Mouse (Mus musculus) ES-E14 (cell line): ENCODE results near the gene Ifit3b. TPM values are rescaled to one million over a fixed set of nuclear protein-coding genes. Genes with fewer than 3 reads are reported as not detected.
"Not testable (repeated sequence)": the region's sequence is repeated elsewhere in the genome, so short reads cannot be mapped to it uniquely, and the experiment has no call there.

Source experiments
- DNase-seq: peaks from one replicate; pipeline ENCODE4 v3.0.0-alpha.2; 2013; ENCODE audit warnings: low read depth, low spot score
- H3K27ac ChIP-seq: 2 replicates; pipeline ENCODE4 v1.5.1; 2012; ENCODE audit warnings: low read depth, mild to moderate bottlenecking, low read length, moderate library complexity, mixed read lengths; ENCODE audit not compliant: poor library complexity, insufficient read depth, severe bottlenecking
- H3K36me3 ChIP-seq: 2 replicates; pipeline ENCODE4 v1.6.1; 2012; ENCODE audit warnings: mild to moderate bottlenecking, low read length, moderate library complexity, mixed read lengths; ENCODE audit not compliant: control insufficient read depth, poor library complexity, insufficient read depth, severe bottlenecking
- H3K4me1 ChIP-seq, 2 experiments: fragments of 150-350 bp in 1 of 2; sonication (generic) in 1 of 2; 2 replicates each; pipeline ENCODE4 v1.6.1; 2012; ENCODE audit warnings: low read length in 2 of 2, mild to moderate bottlenecking in 1 of 2, mixed read lengths in 1 of 2; ENCODE audit not compliant: control insufficient read depth in 2 of 2, insufficient read depth in 2 of 2, poor library complexity in 1 of 2
- H3K4me3 ChIP-seq, 2 experiments: fragments of 150-350 bp in 1 of 2; sonication (generic) in 1 of 2; 2 replicates each; pipeline ENCODE4 v1.5.1; 2012; ENCODE audit warnings: low read length in 2 of 2, low read depth in 1 of 2, mild to moderate bottlenecking in 1 of 2, mixed read lengths in 1 of 2; ENCODE audit not compliant: insufficient read depth in 1 of 2, poor library complexity in 1 of 2, severe bottlenecking in 1 of 2
- H3K9ac ChIP-seq: 2 replicates; pipeline ENCODE4 v1.6.1; 2012; ENCODE audit warnings: low read depth, mild to moderate bottlenecking, low read length, mixed read lengths; ENCODE audit not compliant: poor library complexity, insufficient read depth, severe bottlenecking
- H3K9me3 ChIP-seq: fragments of 150-350 bp; sonication (generic); 2 replicates; pipeline ENCODE4 v1.6.1; 2012; ENCODE audit warnings: low read depth, mild to moderate bottlenecking, low read length; ENCODE audit not compliant: control insufficient read depth, insufficient read depth
- CHD2 ChIP-seq: IDR thresholded peaks from 2 replicates; pipeline ENCODE4 v1.6.1; 2014; ENCODE audit warnings: mild to moderate bottlenecking, low read depth, low read length, inconsistent platforms
- HCFC1 ChIP-seq: IDR thresholded peaks from 2 replicates; pipeline ENCODE4 v1.6.1; 2012; ENCODE audit warnings: low read length, inconsistent platforms, borderline replicate concordance; ENCODE audit not compliant: insufficient read depth
- MAFK ChIP-seq: IDR thresholded peaks from 2 replicates; pipeline ENCODE4 v1.6.1; 2014; ENCODE audit warnings: mild to moderate bottlenecking, low read depth, low read length, inconsistent platforms; ENCODE audit not compliant: insufficient read depth
- ZC3H11A ChIP-seq: IDR thresholded peaks from 2 replicates; pipeline ENCODE4 v1.6.1; 2012; ENCODE audit warnings: low read depth, mild to moderate bottlenecking, inconsistent platforms, low read length, borderline replicate concordance
- ZNF384 ChIP-seq: IDR thresholded peaks from 2 replicates; pipeline ENCODE4 v1.6.1; 2012; ENCODE audit warnings: low read depth, low read length, inconsistent platforms
- in situ Hi-C, 2 experiments: fragments of 600-800 bp; cut with MboI; formaldehyde crosslinking; loops; one replicate each; pipeline ENCODE4 v1.15.1; 2025; ENCODE audit warnings: low sequenced_read_pairs in 2 of 2, inconsistent platforms in 1 of 2; ENCODE audit not compliant: unreplicated experiment in 2 of 2
- total RNA-seq: library from RNA; depleted of rRNA; stranded (reverse); fragments of 300-350 nt; gene quantifications from 2 replicates; pipeline ENCODE4 v1.2.3, GENCODE M21; 2012

The Ifit3b gene
- total RNA-seq, 1 experiment = not detected

DNA sequence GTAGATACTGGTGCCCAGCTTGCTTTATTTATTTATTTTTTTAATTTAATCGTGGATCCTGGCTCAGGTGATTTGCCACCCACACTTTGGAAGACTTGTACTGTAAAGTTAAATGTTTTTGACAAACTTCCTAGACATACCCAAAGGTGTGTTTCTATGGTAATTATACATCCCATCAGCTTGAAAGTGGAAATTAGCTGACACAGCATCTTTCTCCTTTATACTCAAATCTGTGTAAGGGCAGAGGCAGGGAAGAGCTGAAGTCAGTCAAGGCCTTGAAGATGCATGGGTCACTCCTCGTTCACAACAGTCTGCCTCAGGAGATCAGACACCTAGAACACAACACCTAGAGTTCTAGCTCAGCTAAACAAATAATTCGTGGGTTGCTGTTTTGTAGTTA lies 2.3 kb downstream of the Ifit3b start:
- H3K9me3 ChIP-seq, H3K9ac ChIP-seq, H3K4me1 ChIP-seq, H3K36me3 ChIP-seq, H3K4me3 ChIP-seq, H3K27ac ChIP-seq, DNase-seq, in situ Hi-C loops: not testable (repeated sequence)
- TF ChIP-seq MAFK = peak; percentile 82

- H3K9me3 ChIP-seq, in situ Hi-C loops, H3K4me3 ChIP-seq, H3K9ac ChIP-seq, H3K36me3 ChIP-seq, DNase-seq, H3K27ac ChIP-seq, H3K4me1 ChIP-seq: not testable (repeated sequence)
Observed at GRCm38 (mm10) chr19:34612243-34613001, 4.7 kb downstream of the Ifit3b start.

- no peaks in the 10 kb centered on the region for H3K36me3 ChIP-seq
- in situ Hi-C loops = no loop called here
- H3K9ac ChIP-seq = no peak overlapping the region
Observed at GRCm38 (mm10) chr19:34620871-34621270, 13.1 kb downstream of the Ifit3b start.

DNA sequence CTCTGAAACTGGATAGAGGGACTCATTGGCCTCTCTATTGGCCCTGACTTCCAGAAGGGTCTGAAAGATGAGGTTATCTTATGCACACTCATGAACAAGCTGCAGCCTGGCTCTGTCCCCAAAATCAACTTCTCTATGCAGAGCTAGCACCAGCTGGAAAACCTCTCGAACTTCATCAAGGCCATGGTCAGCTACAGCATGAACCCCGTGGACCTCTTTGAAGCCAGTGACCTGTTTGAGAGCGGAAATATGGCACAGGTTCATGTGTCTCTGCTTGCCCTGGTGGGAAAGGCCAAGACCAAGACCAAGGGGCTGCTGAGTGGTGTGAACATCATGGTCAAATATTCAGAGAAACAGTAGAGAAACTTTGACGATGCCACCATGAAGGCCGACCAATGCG lies 16.0 kb downstream of the Ifit3b start:
- in situ Hi-C loops = no loop called here
- H3K27ac ChIP-seq = no peak overlapping the region
- no peak overlapping the region for H3K4me3 ChIP-seq
- no peak for DNase-seq
- H3K9me3 ChIP-seq = no peaks in the 10 kb centered on the region
- H3K9ac ChIP-seq = no peak overlapping the region
- TF ChIP-seq CHD2 (no peak), MAFK (no peak), ZC3H11A (no peak), ZNF384 (no peak), HCFC1 (no peak)
- H3K4me1 ChIP-seq = no peaks in the 10 kb centered on the region
- no peaks in the 10 kb centered on the region for H3K36me3 ChIP-seq

More at GRCm38 (mm10) chr19:34620871-34621270, 13.1 kb downstream of the Ifit3b start:
- TF ChIP-seq MAFK (peak; percentile 55), ZC3H11A (no peak), CHD2 (no peak)
- Histone ChIP-seq H3K4me1 (no peaks in the 10 kb centered on the region), H3K4me3 (no peak overlapping the region), H3K9me3 (no peaks in the 10 kb centered on the region), H3K27ac (no peak overlapping the region)
- no peak for DNase-seq

DNA sequence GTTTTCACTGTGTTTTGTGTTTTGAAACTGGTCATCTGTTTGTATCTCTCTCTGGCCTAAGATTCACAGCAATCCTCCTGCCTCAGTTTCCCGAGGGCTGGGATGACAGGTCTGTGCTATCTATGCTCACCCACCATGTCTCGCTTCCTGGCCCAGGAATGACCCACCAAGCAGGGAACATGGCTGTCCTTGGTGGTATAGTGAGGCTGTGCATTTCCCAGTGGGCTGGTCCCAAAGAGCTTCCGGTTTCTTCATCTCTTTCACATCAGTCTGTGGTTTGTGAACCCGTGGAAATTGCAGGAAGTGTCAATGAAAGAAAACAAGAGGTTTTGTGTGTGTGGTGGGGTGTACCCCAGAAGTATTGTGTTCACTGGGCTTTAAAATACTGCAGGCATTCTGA lies 16.9 kb downstream of the Ifit3b start:
- no peak for DNase-seq
- H3K27ac ChIP-seq = no peak overlapping the region
- in situ Hi-C loops = no loop called here
- TF ChIP-seq HCFC1 = no peak
- no peak for TF ChIP-seq CHD2
- no peak for TF ChIP-seq MAFK
- TF ChIP-seq ZNF384 = no peak
- no peaks in the 10 kb centered on the region for H3K9me3 ChIP-seq
- no peak overlapping the region for H3K4me3 ChIP-seq
- no peaks in the 10 kb centered on the region for H3K4me1 ChIP-seq
- H3K36me3 ChIP-seq = no peaks in the 10 kb centered on the region
- no peak overlapping the region for H3K9ac ChIP-seq
